19 mouse cellular contexts compared by ENCODE assay signal in genomic region chr19:44797110-44798060, GRCm38 (mm10). TPM values are rescaled to one million over a fixed set of nuclear protein-coding genes. Genes with fewer than 3 reads are reported as not detected.
DNase-seq lines count a peak whose midpoint lies in the region; ATAC-seq lines count a peak whose summit lies in the region.
"Had no signal": no experiment of that assay in that cellular context is flagged by ENCODE, and none has a peak within 500 bp of the region (broad histone marks: within the 10 kb centered on the region; RNA-seq: fewer than 3 reads in every experiment).

No protein-coding gene starts in this region.

- H3K9ac ChIP-seq in kidney, embryonic 14.5 days (ENCODE audit: low read depth, low read length): no peak overlapping the region
- H3K9ac ChIP-seq in forebrain, embryonic 14.5 days (ENCODE audit: low read length): 0 out of 2 replicates have a peak overlapping the region, but pooled peaks have one; percentile 29
- H3K9ac ChIP-seq in hindbrain, embryonic 16.5 days (ENCODE audit: low read depth, low read length): no peak overlapping the region
- no peak overlapping the region for H3K9ac ChIP-seq in neural tube, embryonic 12.5 days
- H3K9ac ChIP-seq: embryonic facial prominence, embryonic 13.5 days had no signal

- H3K27me3 ChIP-seq in kidney, embryonic 14.5 days (ENCODE audit: control insufficient read depth, insufficient read depth, low read length): no peaks in the 10 kb centered on the region
- no peaks in the 10 kb centered on the region for H3K27me3 ChIP-seq in forebrain, embryonic 14.5 days (replicated peaks; ENCODE audit: control insufficient read depth, insufficient read depth, low read length)
- no peaks in the 10 kb centered on the region for H3K27me3 ChIP-seq in hindbrain, embryonic 16.5 days (replicated peaks; ENCODE audit: control insufficient read depth, insufficient read depth, low read length)
- H3K27me3 ChIP-seq in neural tube, embryonic 12.5 days (replicated peaks): no peaks in the 10 kb centered on the region

- H3K27ac ChIP-seq in kidney, embryonic 14.5 days (ENCODE audit: low read depth, low read length): peak overlapping the region; percentile 17; the same call in 1 of the 2 replicates
- H3K27ac ChIP-seq in forebrain, embryonic 14.5 days (ENCODE audit: low read depth, low read length): peak overlapping the region; percentile 59; the same call in 1 of the 2 replicates
- peak overlapping the region; percentile 68 for H3K27ac ChIP-seq in hindbrain, embryonic 16.5 days (ENCODE audit: low read depth, low read length)
- peak overlapping the region; percentile 57; the same call in 1 of the 2 replicates for H3K27ac ChIP-seq in neural tube, embryonic 12.5 days
- H3K27ac ChIP-seq: embryonic facial prominence, embryonic 13.5 days had no signal

- no peaks in the 10 kb centered on the region for H3K9me3 ChIP-seq in kidney, embryonic 14.5 days (ENCODE audit: control insufficient read depth, low read length)
- H3K9me3 ChIP-seq in forebrain, embryonic 14.5 days (replicated peaks; ENCODE audit: control insufficient read depth, low read length): no peaks in the 10 kb centered on the region
- H3K9me3 ChIP-seq in hindbrain, embryonic 16.5 days (ENCODE audit: control insufficient read depth, low read length): no peaks in the 10 kb centered on the region
- no peaks in the 10 kb centered on the region for H3K9me3 ChIP-seq in neural tube, embryonic 12.5 days
- H3K9me3 ChIP-seq: embryonic facial prominence, embryonic 13.5 days had no signal

- no peak for ATAC-seq in kidney, embryonic 14.5 days (ENCODE audit: low FRiP score, low TSS enrichment)
- peak; percentile 48; the same call in 1 of the 2 replicates for ATAC-seq in forebrain, embryonic 14.5 days
- peak; percentile 50 for ATAC-seq in hindbrain, embryonic 16.5 days
- peak; percentile 63 for ATAC-seq in neural tube, embryonic 12.5 days (ENCODE audit: low FRiP score, low read depth)
- ATAC-seq: activated CD4-positive, CD25-positive, alpha-beta regulatory T cell, adult 4 months; intestine, embryonic 16.5 days had no signal

- peaks cover 53% of the 10 kb centered on the region for H3K36me3 ChIP-seq in kidney, embryonic 14.5 days (ENCODE audit: control insufficient read depth, insufficient read depth, low read length)
- no peaks in the 10 kb centered on the region for H3K36me3 ChIP-seq in forebrain, embryonic 14.5 days (ENCODE audit: control insufficient read depth, insufficient read depth, low read length)
- H3K36me3 ChIP-seq in hindbrain, embryonic 16.5 days (ENCODE audit: control insufficient read depth, insufficient read depth, low read length): no peaks in the 10 kb centered on the region
- H3K36me3 ChIP-seq in neural tube, embryonic 12.5 days: no peaks in the 10 kb centered on the region; the same call in 1 of the 2 replicates
- H3K36me3 ChIP-seq: embryonic facial prominence, embryonic 13.5 days had no signal

- H3K4me1 ChIP-seq in kidney, embryonic 14.5 days (ENCODE audit: control insufficient read depth, insufficient read depth, low read length): peaks cover 32% of the 10 kb centered on the region
- peaks cover 12% of the 10 kb centered on the region for H3K4me1 ChIP-seq in forebrain, embryonic 14.5 days (ENCODE audit: control insufficient read depth, insufficient read depth, low read length)
- peaks cover 10% of the 10 kb centered on the region for H3K4me1 ChIP-seq in hindbrain, embryonic 16.5 days (ENCODE audit: control insufficient read depth, insufficient read depth, low read depth, low read length)
- peaks cover 47% of the 10 kb centered on the region for H3K4me1 ChIP-seq in neural tube, embryonic 12.5 days

- no peak for DNase-seq in kidney, postnatal 36 days
- peak; percentile 33 for DNase-seq in forebrain, embryonic 14.5 days (ENCODE audit: low spot score)
- no peak for DNase-seq in ovary, postnatal 14 days (ENCODE audit: low spot score)
- no peak for DNase-seq in layer of hippocampus, adult 8-10 months (ENCODE audit: low spot score in 2 of 2)
- DNase-seq in cerebellum, adult 11 months: no peak
- DNase-seq: cerebellum, adult 9-11 months; layer of hippocampus, adult 9-11 months; left cerebral cortex, postnatal 4 days; lung, postnatal 36 days had no signal

- H3K4me3 ChIP-seq in kidney, embryonic 14.5 days (ENCODE audit: low read length): no peak overlapping the region
- H3K4me3 ChIP-seq in forebrain, embryonic 14.5 days (ENCODE audit: low read depth, low read length): no peak overlapping the region
- no peak overlapping the region for H3K4me3 ChIP-seq in hindbrain, embryonic 16.5 days (ENCODE audit: low read length)
- H3K4me3 ChIP-seq in neural tube, embryonic 12.5 days: no peak overlapping the region
- H3K4me3 ChIP-seq: embryonic facial prominence, embryonic 13.5 days had no signal

- H3K4me2 ChIP-seq in kidney, embryonic 14.5 days (replicated peaks; ENCODE audit: low read depth, low read length): no peak overlapping the region
- H3K4me2 ChIP-seq in forebrain, embryonic 14.5 days (ENCODE audit: low read length): no peak overlapping the region
- no peak overlapping the region for H3K4me2 ChIP-seq in hindbrain, embryonic 16.5 days (ENCODE audit: low read length)
- H3K4me2 ChIP-seq in neural tube, embryonic 12.5 days (replicated peaks): peak overlapping the region; percentile 43
- H3K4me2 ChIP-seq: embryonic facial prominence, embryonic 13.5 days had no signal

- WGBS in kidney, embryonic 14.5 days: 12% methylated on average over 21 of the region's 21 CpGs
- 10% methylated on average over 20 of the region's 21 CpGs for WGBS in forebrain, embryonic 14.5 days
- WGBS in hindbrain, embryonic 16.5 days: 17% methylated on average over 19 of the region's 21 CpGs
- 5% methylated on average over 21 of the region's 21 CpGs for WGBS in neural tube, embryonic 12.5 days

RNA-seq across cellular contexts. Expression of gene Pax2, which starts 41.5 kb away (rescaled TPM):
- polyA plus RNA-seq in kidney, embryonic 14.5 days (2014; fragmentation: Nextera tagmentation; extraction: Ambion mirVana): 43.3 and 55.9 TPM in 2 replicates
- 0.09 TPM in 1 of 2 replicates, not detected in the other for polyA plus RNA-seq in forebrain, embryonic 14.5 days (2014; fragmentation: Nextera tagmentation; extraction: Ambion mirVana)
- 11.9 and 12.1 TPM in 2 replicates for polyA plus RNA-seq in hindbrain, embryonic 16.5 days (2015; fragmentation: Nextera tagmentation; extraction: Ambion mirVana)
- 21.9 and 23.3 TPM in 2 replicates for polyA plus RNA-seq in neural tube, embryonic 12.5 days (2016; fragmentation: Nextera tagmentation; extraction: Ambion mirVana)
- under 1 TPM in 2 of 4 experiments, not detected in 2; 0.30 to 0.36 TPM for total RNA-seq in layer of hippocampus, adult 8-10 months (2022)
- total RNA-seq: MEL; neutrophil, adult 5-6 weeks had no signal
- polyA plus RNA-seq: activated CD4-positive, CD25-positive, alpha-beta regulatory T cell, adult 4 months; heart, postnatal 0 days; intestine, embryonic 16.5 days; liver, embryonic 16.5 days had no signal

Comparison
In these comparisons a context has a peak if more than half of its experiments do, and no peak if none do; other contexts are left out.
1. H3K27ac ChIP-seq: peak in every context shown above with its lines; median percentile 68 in hindbrain, embryonic 16.5 days; 59 in forebrain, embryonic 14.5 days; 57 in neural tube, embryonic 12.5 days; 17 in kidney, embryonic 14.5 days.
2. RNA of gene Pax2, which starts 41.5 kb away (polyA plus RNA-seq): 43.3 to 55.9 TPM in kidney, embryonic 14.5 days, 21.9 to 23.3 TPM in neural tube, embryonic 12.5 days and 11.9 to 12.1 TPM in hindbrain, embryonic 16.5 days; 0.09 TPM in forebrain, embryonic 14.5 days; every median in the first group is over 10 times any median in the second.